Mouse (Mus musculus) neural tube, embryonic 10.5 days (tissue): ENCODE results near the gene Pgam1.
"Not testable (repeated sequence)": the region's sequence is repeated elsewhere in the genome, so short reads cannot be mapped to it uniquely, and the experiment has no call there.

Experiments used
- DNase-seq: peaks from one replicate; pipeline ENCODE4 v3.0.0-alpha.2; 2017; ENCODE audit warnings: low spot score; ENCODE audit errors: extremely low spot score

The Pgam1 gene

GRCm38 (mm10) chr19:41911178-41912073, at the start of gene Pgam1:
TSS of gene Pgam1 (plus strand) at chr19:41911923.
- peak; percentile 98 for DNase-seq

GRCm38 (mm10) chr19:41866707-41867106, 45.0 kb upstream of the Pgam1 start:
- no peak for DNase-seq

GRCm38 (mm10) chr19:41869296-41869695, 42.4 kb upstream of the Pgam1 start:
- no peak for DNase-seq

- not testable (repeated sequence) for DNase-seq
Observed at GRCm38 (mm10) chr19:41869946-41870345, 41.8 kb upstream of the Pgam1 start.

GRCm38 (mm10) chr19:41872285-41872684, 39.4 kb upstream of the Pgam1 start:
- DNase-seq = no peak

- no peak for DNase-seq
Observed at GRCm38 (mm10) chr19:41874356-41874755, 37.4 kb upstream of the Pgam1 start.

- no peak for DNase-seq
Observed at GRCm38 (mm10) chr19:41881842-41882241, 29.9 kb upstream of the Pgam1 start.

- DNase-seq = no peak
Observed at GRCm38 (mm10) chr19:41883882-41884281, 27.8 kb upstream of the Pgam1 start.

- no peak for DNase-seq
Observed at GRCm38 (mm10) chr19:41888191-41888590, 23.5 kb upstream of the Pgam1 start.

- no peak for DNase-seq
Observed at GRCm38 (mm10) chr19:41894959-41895358, 16.8 kb upstream of the Pgam1 start.

GRCm38 (mm10) chr19:41895460-41896318, 16.0 kb upstream of the Pgam1 start, which contains the start of gene Rrp12:
TSS of gene Rrp12 (minus strand) at chr19:41896173.
- DNase-seq = peak; percentile 78

GRCm38 (mm10) chr19:41896319-41896711, 15.4 kb upstream of the Pgam1 start:
- DNase-seq = no peak

GRCm38 (mm10) chr19:41898860-41899259, 12.9 kb upstream of the Pgam1 start:
- no peak for DNase-seq

- DNase-seq = no peak
Observed at GRCm38 (mm10) chr19:41900495-41901090, 11.1 kb upstream of the Pgam1 start.

- no peak for DNase-seq
Observed at GRCm38 (mm10) chr19:41901696-41902095, 10.0 kb upstream of the Pgam1 start.

GRCm38 (mm10) chr19:41902848-41903593, 8.7 kb upstream of the Pgam1 start:
- DNase-seq = no peak

GRCm38 (mm10) chr19:41905246-41905645, 6.5 kb upstream of the Pgam1 start:
- no peak for DNase-seq

- DNase-seq = no peak
Observed at GRCm38 (mm10) chr19:41906311-41907078, 5.2 kb upstream of the Pgam1 start.

GRCm38 (mm10) chr19:41907079-41907760, 4.5 kb upstream of the Pgam1 start:
- no peak for DNase-seq

- DNase-seq = no peak
Observed at GRCm38 (mm10) chr19:41908736-41909135, 3.0 kb upstream of the Pgam1 start.
